Mouse (Mus musculus): Measurements from ENCODE around the gene Sacm1l. TPM values are rescaled to one million over a fixed set of nuclear protein-coding genes. Genes with fewer than 3 reads are reported as not detected.

Gene Sacm1l
- polyA plus RNA-seq, 1 experiment from 2014 or later, result 44.0 TPM

DNA sequence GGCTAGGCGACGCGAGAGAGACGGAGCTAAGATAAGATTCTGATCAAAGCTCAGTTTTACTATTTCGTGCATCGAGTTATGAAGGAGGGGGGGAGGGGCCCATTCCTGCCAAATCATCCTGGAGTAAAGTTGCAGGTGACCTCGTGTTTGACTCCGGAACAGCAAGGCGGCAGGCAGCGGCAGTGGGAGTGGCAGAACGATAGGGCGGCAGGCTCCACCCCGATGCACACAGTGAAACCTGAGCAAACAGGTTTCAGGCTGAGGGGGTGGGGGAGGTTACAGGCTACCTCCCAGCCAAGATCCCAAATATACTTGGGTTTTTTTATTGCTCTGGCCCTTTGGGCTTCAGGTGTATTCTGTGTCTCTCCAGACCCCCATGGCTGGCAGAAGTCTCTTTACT, 32.9 kb upstream of the Sacm1l start:
- Histone ChIP-seq H3K27ac (replicated peaks) (no peak overlapping the region), H3K27me3 (ENCODE audit: low read depth, poor library complexity, severe bottlenecking) (no peaks in the 10 kb centered on the region), H3K36me3 (peaks cover 37% of the 10 kb centered on the region), H3K4me3 (no peak overlapping the region), H3K9me3 (replicated peaks) (no peaks in the 10 kb centered on the region), H3K4me1 (peaks cover 10% of the 10 kb centered on the region)
- WGBS, result 13% methylated on average over 13 of the region's 13 CpGs
- DNase-seq (ENCODE audit: low spot score), result no peak

DNA sequence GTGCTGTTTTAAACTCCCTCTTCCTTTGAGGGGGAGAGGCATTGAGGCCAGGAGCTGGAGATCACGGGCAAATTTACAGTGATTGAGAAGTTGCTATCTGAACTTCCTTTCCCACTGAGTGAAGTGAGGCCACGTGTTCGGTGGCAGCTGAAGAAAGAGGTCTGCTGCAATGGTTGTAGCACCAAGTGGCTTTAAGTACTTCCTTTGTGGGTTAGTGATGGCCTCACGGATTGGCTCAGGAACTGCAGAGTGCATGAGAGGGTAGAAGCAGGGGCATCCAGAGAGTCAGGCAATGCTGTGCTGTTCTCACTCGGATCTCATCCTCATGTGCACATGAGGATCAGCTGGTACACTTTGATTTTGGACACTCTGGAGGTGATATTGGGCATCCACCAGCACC, 31.7 kb upstream of the Sacm1l start:
- no peak for DNase-seq (ENCODE audit: low spot score)
- no peak overlapping the region for H3K27ac ChIP-seq (replicated peaks)
- H3K9me3 ChIP-seq (replicated peaks), result no peaks in the 10 kb centered on the region
- peaks cover 37% of the 10 kb centered on the region for H3K36me3 ChIP-seq
- peaks cover 6% of the 10 kb centered on the region for H3K4me1 ChIP-seq
- H3K4me3 ChIP-seq, result no peak overlapping the region
- H3K27me3 ChIP-seq (ENCODE audit: low read depth, poor library complexity, severe bottlenecking), result no peaks in the 10 kb centered on the region
- WGBS, result 90% methylated on average over 5 of the region's 5 CpGs

DNA sequence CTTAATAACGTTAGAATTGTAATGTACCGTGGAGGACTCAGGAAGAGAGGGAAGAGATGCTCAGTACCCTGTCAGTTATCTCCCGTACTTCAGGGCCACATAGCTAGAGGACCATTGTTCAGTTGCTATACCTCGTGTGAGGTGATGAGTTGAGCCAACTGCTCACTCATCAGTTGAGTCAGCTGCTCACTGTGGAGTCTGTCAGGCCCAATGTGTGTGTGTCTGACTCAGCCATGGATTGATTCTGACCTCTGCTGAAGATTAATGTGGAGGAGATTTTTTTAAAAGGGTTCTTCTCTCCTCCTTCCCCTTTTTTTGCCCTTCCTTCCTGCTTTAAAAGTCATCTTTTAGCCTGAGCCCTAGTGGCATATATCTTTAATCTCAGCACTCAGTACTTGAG, 29.1 kb upstream of the Sacm1l start:
- Histone ChIP-seq H3K27me3 (ENCODE audit: low read depth, poor library complexity, severe bottlenecking) (no peaks in the 10 kb centered on the region), H3K4me1 (peaks cover 6% of the 10 kb centered on the region), H3K4me3 (no peak overlapping the region), H3K36me3 (peaks cover 53% of the 10 kb centered on the region), H3K27ac (replicated peaks) (no peak overlapping the region), H3K9me3 (replicated peaks) (no peaks in the 10 kb centered on the region)
- no peak for DNase-seq (ENCODE audit: low spot score)
- WGBS, result 88% methylated on average over 4 of the region's 4 CpGs

DNA sequence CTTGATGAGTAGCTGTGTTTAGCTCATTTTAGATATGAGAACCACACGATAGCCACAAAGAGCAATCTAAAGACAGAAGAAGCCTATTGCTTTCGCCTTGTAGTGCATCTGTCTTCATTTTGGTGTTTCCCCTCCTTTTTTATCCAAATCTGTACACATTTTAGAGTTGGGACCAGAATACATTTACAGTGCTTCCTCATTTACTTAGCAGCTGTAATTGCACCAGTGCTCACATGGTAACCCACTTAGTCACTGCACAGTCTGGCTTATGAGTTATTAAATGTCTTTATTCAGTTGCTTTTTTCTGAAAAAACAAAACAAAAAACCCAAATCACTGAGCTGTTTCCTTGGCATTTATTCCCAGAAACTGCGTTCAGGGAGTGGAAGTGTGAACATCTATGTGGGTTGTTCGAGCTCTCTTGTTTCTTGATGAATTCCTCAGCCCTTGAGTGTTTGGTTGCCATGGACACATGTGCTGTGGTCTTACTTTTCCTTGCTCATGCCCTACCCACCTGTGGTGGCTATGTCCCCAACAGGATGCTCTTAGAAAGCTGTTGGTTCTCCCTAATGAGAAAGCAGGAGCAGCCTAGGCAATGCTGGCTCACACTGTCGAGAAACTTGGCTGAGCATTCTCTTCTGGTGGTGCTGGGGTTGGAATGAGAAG, 26.3 kb upstream of the Sacm1l start:
- no peaks in the 10 kb centered on the region for H3K9me3 ChIP-seq (replicated peaks)
- DNase-seq (ENCODE audit: low spot score), result no peak
- no peaks in the 10 kb centered on the region for H3K27me3 ChIP-seq (ENCODE audit: low read depth, poor library complexity, severe bottlenecking)
- no peaks in the 10 kb centered on the region for H3K4me1 ChIP-seq
- WGBS, result 87% methylated on average over 5 of the region's 5 CpGs
- H3K4me3 ChIP-seq, result no peak overlapping the region
- H3K27ac ChIP-seq (replicated peaks), result no peak overlapping the region
- H3K36me3 ChIP-seq, result peaks cover 56% of the 10 kb centered on the region

DNA sequence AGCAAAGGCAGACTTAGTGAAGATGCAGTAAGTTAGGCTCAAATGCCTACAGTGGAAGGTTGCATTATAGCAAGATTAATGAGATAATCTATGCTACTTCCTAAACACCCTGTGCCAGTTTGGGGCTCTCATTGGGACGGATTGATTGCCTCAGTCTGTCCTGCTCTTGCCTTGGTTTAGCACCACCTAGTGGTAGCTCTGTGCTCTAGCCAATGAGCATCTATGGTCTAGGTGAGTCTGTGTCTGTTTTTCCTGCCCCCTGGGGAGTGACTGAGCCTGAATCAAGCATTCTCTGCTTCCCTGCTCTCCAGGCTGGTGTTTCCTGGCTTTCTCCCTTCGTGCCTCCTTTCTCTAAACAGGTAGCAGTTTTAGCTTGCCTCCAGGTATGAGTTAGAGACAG, 25.2 kb upstream of the Sacm1l start:
- H3K27me3 ChIP-seq (ENCODE audit: low read depth, poor library complexity, severe bottlenecking), result no peaks in the 10 kb centered on the region
- no peak overlapping the region for H3K27ac ChIP-seq (replicated peaks)
- 10% methylated on average over 2 of the region's 2 CpGs for WGBS
- no peaks in the 10 kb centered on the region for H3K9me3 ChIP-seq (replicated peaks)
- H3K4me1 ChIP-seq, result no peaks in the 10 kb centered on the region
- H3K4me3 ChIP-seq, result no peak overlapping the region
- peak; percentile 48 for DNase-seq (ENCODE audit: low spot score)
- peaks cover 53% of the 10 kb centered on the region for H3K36me3 ChIP-seq

DNA sequence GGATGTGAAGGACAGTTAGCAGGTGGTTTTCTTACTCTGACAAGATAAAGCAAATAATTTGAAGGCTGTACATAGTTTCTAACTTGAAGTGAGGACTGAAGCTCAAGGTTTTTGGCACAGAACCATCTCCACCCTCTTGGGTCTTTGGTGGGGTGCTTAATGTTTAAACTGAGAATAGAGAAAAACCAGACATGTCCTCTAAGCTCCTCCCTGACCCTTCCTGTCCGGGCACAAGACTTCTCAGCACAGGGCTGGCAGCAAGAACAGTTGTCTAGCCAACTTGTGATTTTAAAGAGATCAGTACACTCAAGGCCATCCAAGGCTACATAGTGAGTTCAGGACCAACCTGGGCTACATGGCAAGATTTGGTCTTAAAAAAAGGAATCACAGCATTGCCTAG, 24.0 kb upstream of the Sacm1l start:
- no peak overlapping the region for H3K27ac ChIP-seq (replicated peaks)
- H3K9me3 ChIP-seq (replicated peaks), result no peaks in the 10 kb centered on the region
- H3K4me1 ChIP-seq, result no peaks in the 10 kb centered on the region
- no peak for DNase-seq (ENCODE audit: low spot score)
- H3K27me3 ChIP-seq (ENCODE audit: low read depth, poor library complexity, severe bottlenecking), result no peaks in the 10 kb centered on the region
- 88% methylated on average over 1 of the region's 1 CpGs for WGBS
- peaks cover 52% of the 10 kb centered on the region for H3K36me3 ChIP-seq
- no peak overlapping the region for H3K4me3 ChIP-seq

DNA sequence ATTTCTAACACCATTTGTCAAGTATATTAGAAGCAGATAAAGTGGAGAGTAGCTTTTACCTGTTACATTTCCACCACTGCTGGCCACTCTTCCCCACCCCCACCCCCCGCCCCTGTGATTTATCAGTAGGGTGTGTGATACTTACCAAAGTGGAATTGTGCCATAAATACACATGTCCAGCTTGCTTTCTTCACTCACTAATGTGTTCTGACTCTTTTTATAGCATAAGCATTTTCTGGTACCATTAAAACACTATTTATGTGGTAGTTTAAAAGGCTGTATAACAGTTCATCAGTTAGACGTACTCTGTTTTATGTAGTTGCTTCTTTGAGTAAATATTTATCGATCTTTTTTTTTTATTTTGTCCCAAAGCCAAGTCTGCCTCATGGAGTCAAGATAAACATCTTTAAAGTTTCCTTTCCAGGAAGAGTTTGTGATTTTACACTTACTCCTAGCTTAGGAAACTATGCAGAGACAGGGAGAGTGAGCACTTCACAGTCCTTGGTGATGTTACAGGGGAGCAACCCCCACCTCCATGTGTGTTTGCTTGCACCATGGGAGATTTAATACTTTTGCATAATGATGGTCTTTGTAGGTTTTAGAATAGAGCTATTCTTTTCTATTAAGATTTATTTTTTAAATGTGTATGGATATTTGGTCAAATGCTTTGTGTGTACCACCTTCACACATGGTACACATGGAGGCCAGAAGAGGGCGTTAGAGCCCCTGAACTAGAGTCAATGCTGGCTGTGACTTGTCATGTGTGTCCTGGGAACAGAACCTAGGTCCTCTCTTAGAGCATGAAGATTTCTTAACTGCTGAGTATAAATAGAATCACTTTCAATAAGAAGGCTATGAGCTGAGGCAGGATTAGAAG, 23.1 kb upstream of the Sacm1l start:
- no peaks in the 10 kb centered on the region for H3K4me1 ChIP-seq
- no peak for DNase-seq (ENCODE audit: low spot score)
- H3K36me3 ChIP-seq, result peaks cover 52% of the 10 kb centered on the region
- WGBS, result 84% methylated on average over 4 of the region's 4 CpGs
- no peaks in the 10 kb centered on the region for H3K9me3 ChIP-seq (replicated peaks)
- no peak overlapping the region for H3K27ac ChIP-seq (replicated peaks)
- H3K4me3 ChIP-seq, result no peak overlapping the region
- no peaks in the 10 kb centered on the region for H3K27me3 ChIP-seq (ENCODE audit: low read depth, poor library complexity, severe bottlenecking)

DNA sequence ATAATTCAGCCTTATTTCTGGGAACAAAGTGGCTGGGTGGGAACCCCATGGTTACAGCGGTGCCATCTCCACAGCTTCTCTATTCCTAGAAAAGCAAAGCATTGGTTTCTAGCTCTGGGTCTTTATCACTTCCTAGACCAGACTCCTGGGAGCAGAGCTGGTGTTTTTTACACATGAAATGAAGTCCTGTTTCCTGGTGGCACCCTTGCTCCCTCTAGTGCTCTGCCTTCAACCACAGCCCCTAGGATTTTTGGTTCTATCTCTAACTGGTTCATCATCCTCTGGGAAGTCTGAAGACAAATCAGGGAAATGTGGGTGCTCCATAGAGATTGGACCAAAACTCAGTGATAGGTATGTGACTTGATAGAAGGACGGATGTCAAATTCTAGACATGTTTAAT, 22.2 kb upstream of the Sacm1l start:
- peaks cover 54% of the 10 kb centered on the region for H3K36me3 ChIP-seq
- WGBS, result 84% methylated on average over 2 of the region's 2 CpGs
- no peak overlapping the region for H3K4me3 ChIP-seq
- no peaks in the 10 kb centered on the region for H3K27me3 ChIP-seq (ENCODE audit: low read depth, poor library complexity, severe bottlenecking)
- no peaks in the 10 kb centered on the region for H3K4me1 ChIP-seq
- no peaks in the 10 kb centered on the region for H3K9me3 ChIP-seq (replicated peaks)
- no peak for DNase-seq (ENCODE audit: low spot score)
- H3K27ac ChIP-seq (replicated peaks), result no peak overlapping the region

DNA sequence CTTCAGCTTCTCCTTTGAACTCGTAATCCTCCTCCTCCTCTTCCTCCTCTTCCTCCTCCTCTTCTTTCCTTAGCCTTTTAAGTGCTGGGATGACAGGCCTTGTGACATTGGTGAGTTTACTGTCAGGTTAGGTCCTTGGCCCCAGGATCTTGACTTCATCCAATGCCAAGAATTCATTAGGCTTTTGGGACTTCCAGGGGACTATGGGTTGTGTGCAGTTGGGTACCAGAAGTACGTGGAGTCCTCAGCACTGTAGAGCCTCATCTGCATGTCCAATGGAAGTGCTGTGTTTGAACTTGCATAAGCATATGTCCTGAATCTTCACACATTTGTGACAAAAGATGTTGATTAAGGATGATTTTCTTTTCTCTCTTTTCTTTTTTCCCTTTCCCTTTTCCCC, 20.6 kb upstream of the Sacm1l start:
- WGBS, result 91% methylated on average over 2 of the region's 2 CpGs
- Histone ChIP-seq H3K4me1 (no peaks in the 10 kb centered on the region), H3K27ac (replicated peaks) (no peak overlapping the region), H3K27me3 (ENCODE audit: low read depth, poor library complexity, severe bottlenecking) (no peaks in the 10 kb centered on the region), H3K36me3 (peaks cover 57% of the 10 kb centered on the region), H3K9me3 (replicated peaks) (no peaks in the 10 kb centered on the region), H3K4me3 (no peak overlapping the region)
- no peak for DNase-seq (ENCODE audit: low spot score)

DNA sequence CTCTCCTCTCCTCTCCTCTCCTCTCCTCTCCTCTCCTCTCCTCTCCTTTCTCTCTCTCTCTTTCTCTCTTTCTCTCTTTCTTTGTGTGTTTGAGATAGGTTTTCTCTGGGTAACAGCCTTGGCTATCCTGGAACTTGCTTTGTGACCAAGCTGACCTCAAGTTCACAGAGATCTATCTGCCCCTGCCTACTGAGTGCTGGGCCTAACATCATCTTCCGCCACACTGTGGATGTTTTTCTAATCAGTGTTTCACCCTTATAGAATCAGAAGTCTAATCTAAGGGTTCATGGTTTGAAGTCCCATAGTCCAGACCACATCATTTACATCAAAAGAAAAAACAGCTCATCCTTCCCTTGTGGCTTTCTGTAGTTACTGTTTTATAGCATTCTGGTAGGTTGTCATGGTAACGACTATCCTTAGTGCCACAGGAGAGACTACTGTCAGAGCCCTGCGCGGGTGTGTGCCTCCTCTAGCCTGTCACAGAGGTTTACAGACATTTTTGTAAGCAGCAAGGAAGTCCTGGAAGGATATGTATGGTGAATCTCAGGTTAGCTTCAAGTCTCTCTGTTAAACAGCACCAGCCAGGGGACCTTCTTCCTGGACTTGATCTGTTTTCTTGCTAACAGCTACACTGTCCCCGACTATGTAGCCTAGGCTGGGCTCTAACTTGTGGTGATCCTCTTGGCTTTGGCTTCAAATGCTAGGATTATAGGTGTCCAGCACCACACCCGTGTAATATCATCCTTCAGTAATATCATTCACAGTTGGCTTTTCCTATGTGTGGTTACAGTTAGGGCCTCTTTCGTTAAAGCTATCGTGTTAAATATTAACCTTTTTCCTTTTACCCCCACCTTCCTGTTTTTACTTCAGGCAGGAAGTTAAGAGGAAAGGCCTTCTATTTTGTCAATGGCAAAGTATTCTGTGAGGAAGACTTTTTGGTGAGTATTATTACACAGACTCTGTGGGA, 19.6 kb upstream of the Sacm1l start:
- H3K36me3 ChIP-seq, result peaks cover 53% of the 10 kb centered on the region
- no peak for DNase-seq (ENCODE audit: low spot score)
- no peak overlapping the region for H3K4me3 ChIP-seq
- no peak overlapping the region for H3K27ac ChIP-seq (replicated peaks)
- H3K4me1 ChIP-seq, result no peaks in the 10 kb centered on the region
- H3K27me3 ChIP-seq (ENCODE audit: low read depth, poor library complexity, severe bottlenecking), result no peaks in the 10 kb centered on the region
- no peaks in the 10 kb centered on the region for H3K9me3 ChIP-seq (replicated peaks)
- 90% methylated on average over 8 of the region's 8 CpGs for WGBS

DNA sequence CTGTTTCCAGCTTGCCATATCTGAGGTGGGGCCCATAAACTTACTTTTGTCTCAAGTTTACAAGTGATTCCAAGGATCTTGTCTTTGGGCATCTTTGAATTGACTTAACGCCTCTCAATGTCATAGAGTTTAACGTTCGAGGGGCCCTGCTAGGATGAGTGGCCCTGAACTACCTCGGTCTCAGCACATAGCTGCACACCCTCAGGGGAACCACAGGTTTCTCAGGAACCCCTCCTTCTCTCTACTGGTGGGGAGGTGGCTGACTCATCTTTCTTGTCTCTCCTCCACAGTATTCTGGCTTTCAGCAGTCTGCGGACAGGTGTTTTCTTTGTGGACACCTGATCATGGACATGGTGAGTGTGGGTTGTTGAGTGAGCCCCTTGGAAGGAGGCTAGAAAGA, 18.6 kb upstream of the Sacm1l start:
- Histone ChIP-seq H3K4me1 (no peaks in the 10 kb centered on the region), H3K36me3 (peaks cover 57% of the 10 kb centered on the region), H3K9me3 (replicated peaks) (no peaks in the 10 kb centered on the region), H3K4me3 (no peak overlapping the region), H3K27me3 (ENCODE audit: low read depth, poor library complexity, severe bottlenecking) (no peaks in the 10 kb centered on the region), H3K27ac (replicated peaks) (no peak overlapping the region)
- no peak for DNase-seq (ENCODE audit: low spot score)
- WGBS, result 97% methylated on average over 5 of the region's 5 CpGs

DNA sequence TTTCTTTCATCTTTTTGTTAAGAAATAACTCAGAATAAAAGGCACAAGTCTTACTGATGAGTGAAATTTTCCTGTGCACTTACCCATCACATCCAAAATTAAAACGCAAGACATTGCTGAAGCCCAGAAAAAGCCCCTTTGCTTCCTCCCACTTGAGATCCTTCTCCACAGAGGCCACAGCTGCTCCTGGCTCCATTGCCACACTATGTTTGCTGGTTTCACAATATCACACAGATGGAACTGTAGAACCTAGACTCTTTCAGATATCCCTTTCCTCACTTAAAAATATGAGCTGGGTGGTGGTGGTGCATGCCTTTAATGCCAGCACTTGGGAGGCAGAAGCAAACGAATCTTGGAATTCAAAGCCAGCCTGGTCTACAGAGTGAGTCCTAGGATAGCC, 17.1 kb upstream of the Sacm1l start:
- Histone ChIP-seq H3K9me3 (replicated peaks) (no peaks in the 10 kb centered on the region), H3K27ac (replicated peaks) (no peak overlapping the region), H3K36me3 (peaks cover 67% of the 10 kb centered on the region), H3K27me3 (ENCODE audit: low read depth, poor library complexity, severe bottlenecking) (no peaks in the 10 kb centered on the region), H3K4me3 (no peak overlapping the region), H3K4me1 (no peaks in the 10 kb centered on the region)
- WGBS, result 88% methylated on average over 2 of the region's 2 CpGs
- no peak for DNase-seq (ENCODE audit: low spot score)

Measured in midbrain, embryonic 10.5 days (tissue).